Mouse (Mus musculus) hindbrain, embryonic 10.5 days (tissue): Measurements from ENCODE around the gene Gjc2. TPM values are rescaled to one million over a fixed set of nuclear protein-coding genes. Genes with fewer than 3 reads are reported as not detected.
A peak's percentile ranks its signal among the peaks of the same experiment; 100 is the strongest.
"Not testable (repeated sequence)": the region's sequence is repeated elsewhere in the genome, so short reads cannot be mapped to it uniquely, and the experiment has no call there.

Source experiments
- DNase-seq: peaks from one replicate; pipeline ENCODE4 v3.0.0-alpha.2; 2017; ENCODE audit warnings: low spot score
- H3K27ac ChIP-seq: fragments of 300-500 bp; sonication (generic); 2 replicates; pipeline ENCODE4 v1.5.1; 2016; ENCODE audit warnings: mild to moderate bottlenecking, moderate library complexity
- H3K27me3 ChIP-seq: fragments of 300-500 bp; sonication (generic); 2 replicates; pipeline ENCODE4 v1.6.1; 2016; ENCODE audit warnings: mild to moderate bottlenecking; ENCODE audit not compliant: poor library complexity, insufficient read depth, severe bottlenecking
- H3K36me3 ChIP-seq: fragments of 300-500 bp; sonication (generic); 2 replicates; pipeline ENCODE4 v1.6.1; 2016; ENCODE audit warnings: mild to moderate bottlenecking, moderate library complexity
- H3K4me1 ChIP-seq: fragments of 300-500 bp; sonication (generic); replicated peaks from 2 replicates; pipeline ENCODE4 v1.6.1; 2016; ENCODE audit warnings: mild to moderate bottlenecking
- H3K4me3 ChIP-seq: fragments of 300-500 bp; sonication (generic); 2 replicates; pipeline ENCODE4 v1.5.1; 2016; ENCODE audit warnings: mild to moderate bottlenecking, moderate library complexity
- H3K9me3 ChIP-seq: fragments of 300-500 bp; sonication (generic); 2 replicates; pipeline ENCODE4 v1.6.1; 2016; ENCODE audit warnings: mild to moderate bottlenecking, moderate library complexity
- WGBS: fragments of 180-500 bp; shearing (Covaris S2); methylation state at CpG from one replicate; pipeline ENCODE4 v1.1.7; 2016; 5-methylcytosine and 5-hydroxymethylcytosine counted together
- polyA plus RNA-seq: library from polyadenylated mRNA; unstranded; fragments of >200 nt; fragmentation: Nextera tagmentation; extraction: Ambion mirVana; gene quantifications from 2 replicates; pipeline ENCODE4 v1.2.1, GENCODE M21; 2016

Gene Gjc2
- polyA plus RNA-seq, 1 experiment from 2014 or later: 0.20 TPM

DNA sequence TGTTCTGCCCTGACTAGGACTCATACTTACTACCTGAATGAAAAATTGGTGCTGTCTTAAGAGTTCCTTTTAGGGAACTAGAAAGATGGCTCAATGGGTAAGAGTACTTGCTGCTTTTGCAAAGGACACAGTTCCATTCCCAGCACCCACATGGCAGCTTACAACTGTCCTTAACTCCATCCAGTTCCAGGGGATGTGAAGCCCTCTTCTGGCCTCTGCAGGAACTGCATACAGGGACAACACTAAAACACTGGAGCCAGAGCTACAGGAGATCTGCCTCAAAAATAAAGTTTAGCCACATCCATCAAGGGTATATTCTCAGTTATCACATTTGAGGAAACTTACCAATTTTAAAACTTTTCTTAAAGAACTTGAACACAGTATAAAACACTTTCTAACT, 36.1 kb upstream of the Gjc2 start:
- peak; percentile 38 for DNase-seq
- no peak overlapping the region for H3K27ac ChIP-seq
- no peak overlapping the region for H3K4me3 ChIP-seq
- peaks cover 89% of the 10 kb centered on the region for H3K36me3 ChIP-seq
- H3K9me3 ChIP-seq: no peaks in the 10 kb centered on the region
- H3K4me1 ChIP-seq: peaks cover 14% of the 10 kb centered on the region; the same call in 1 of the 2 replicates
- no peaks in the 10 kb centered on the region for H3K27me3 ChIP-seq

DNA sequence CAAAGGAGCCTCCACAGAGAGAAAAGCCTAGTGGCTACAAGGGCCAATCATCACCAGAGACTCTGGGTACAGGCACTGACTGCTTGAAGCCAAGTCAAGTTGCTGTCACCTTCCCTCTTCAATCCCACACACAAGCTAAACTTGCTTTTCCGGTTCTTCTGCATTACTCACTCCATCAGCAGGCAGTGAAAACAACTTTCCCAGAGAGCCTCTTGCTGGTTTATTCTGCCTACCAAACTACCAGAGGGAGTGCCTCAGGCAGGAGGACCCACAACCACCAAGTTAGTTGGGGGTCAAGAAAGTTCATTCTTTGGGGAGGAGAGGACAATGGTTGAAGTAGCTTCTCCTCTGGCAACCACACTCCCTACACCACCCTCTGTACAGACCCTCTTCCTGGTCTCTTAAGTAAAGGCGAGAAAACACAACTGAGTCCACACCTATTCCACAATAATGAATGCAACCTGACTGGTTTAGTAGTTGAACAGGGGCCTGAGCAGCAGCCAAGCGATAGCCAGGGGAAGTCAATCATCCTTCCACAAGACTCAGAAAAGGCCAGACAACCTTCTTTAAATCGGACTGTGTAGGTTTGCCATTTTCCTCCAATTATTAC, 35.5 kb upstream of the Gjc2 start:
- Histone ChIP-seq H3K4me1 (peaks cover 14% of the 10 kb centered on the region; the same call in 1 of the 2 replicates), H3K9me3 (no peaks in the 10 kb centered on the region), H3K27ac (no peak overlapping the region), H3K4me3 (no peak overlapping the region), H3K36me3 (peaks cover 87% of the 10 kb centered on the region), H3K27me3 (no peaks in the 10 kb centered on the region)
- no peak for DNase-seq
- WGBS: 83% methylated on average over 4 of the region's 4 CpGs

DNA sequence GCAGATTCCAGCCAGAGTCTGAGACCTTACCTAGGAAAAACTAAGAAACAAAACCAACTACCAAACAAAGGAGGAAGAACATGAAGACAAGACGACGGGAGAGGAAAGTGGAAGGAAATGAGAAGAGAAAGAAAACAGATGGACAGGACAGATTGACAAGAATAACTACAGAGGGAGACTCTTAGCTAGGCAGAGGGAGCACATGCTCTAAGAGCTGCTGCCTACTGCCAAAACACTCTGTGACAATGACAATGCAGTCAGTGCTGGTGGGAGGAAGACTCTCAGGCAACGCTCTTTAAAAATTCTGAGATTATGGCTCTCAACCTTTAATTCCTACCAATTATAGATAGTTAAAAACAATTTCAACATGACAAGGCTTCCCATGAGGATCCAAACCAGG, 33.9 kb upstream of the Gjc2 start:
- Histone ChIP-seq H3K4me1 (peaks cover 14% of the 10 kb centered on the region; the same call in 1 of the 2 replicates), H3K9me3 (no peaks in the 10 kb centered on the region), H3K27ac (no peak overlapping the region), H3K27me3 (no peaks in the 10 kb centered on the region), H3K36me3 (peaks cover 93% of the 10 kb centered on the region), H3K4me3 (no peak overlapping the region)
- 86% methylated on average over 3 of the region's 3 CpGs for WGBS
- no peak for DNase-seq

DNA sequence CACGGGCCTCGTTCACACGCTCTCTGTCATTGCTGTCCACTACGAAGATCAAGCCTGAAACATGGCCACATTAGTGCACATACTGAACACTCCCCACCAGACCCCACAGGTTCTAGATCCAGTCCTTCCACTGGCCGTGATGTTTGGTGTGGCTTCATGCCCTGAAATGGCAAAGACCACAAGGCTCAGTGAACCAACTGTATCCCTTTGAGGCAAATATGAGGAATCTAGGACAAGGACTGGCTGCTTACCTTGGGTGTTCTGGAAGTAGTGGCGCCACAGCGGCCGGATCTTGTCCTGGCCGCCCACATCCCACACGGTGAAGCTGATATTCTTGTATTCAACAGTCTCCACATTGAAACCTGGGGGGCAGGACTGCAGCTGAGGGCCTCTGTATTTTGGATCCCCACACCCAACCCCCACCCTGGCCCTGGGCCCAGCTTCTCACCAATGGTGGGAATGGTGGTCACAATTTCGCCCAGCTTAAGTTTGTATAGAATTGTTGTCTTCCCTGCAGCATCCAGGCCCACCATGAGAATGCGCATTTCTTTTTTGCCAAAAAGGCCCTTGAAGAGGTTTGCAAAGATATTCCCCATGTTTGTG, 30.0 kb upstream of the Gjc2 start:
- Histone ChIP-seq H3K4me3 (no peak overlapping the region), H3K27ac (no peak overlapping the region), H3K36me3 (peaks cover 87% of the 10 kb centered on the region), H3K27me3 (no peaks in the 10 kb centered on the region), H3K9me3 (no peaks in the 10 kb centered on the region), H3K4me1 (peaks cover 27% of the 10 kb centered on the region)
- no peak for DNase-seq
- WGBS: 95% methylated on average over 12 of the region's 12 CpGs

DNA sequence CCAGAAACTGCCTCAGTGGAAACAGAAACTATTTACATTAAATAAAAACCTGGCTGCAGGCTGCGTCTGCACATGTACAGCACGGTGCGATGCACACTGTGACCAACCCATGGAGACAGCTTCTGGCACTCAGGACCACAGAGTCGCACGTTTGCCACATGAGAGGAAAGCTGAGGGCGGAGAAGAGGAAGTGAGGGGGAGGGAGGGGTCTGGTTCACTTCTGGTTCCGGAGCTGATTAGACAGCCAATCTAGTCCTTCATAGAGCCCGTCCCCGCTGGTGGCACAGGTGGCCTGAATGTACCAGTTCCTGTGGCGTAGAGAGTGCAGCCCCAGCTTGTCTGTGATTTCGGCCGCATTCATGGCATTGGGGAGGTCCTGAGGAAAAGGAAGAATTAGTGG, 29.3 kb upstream of the Gjc2 start:
- not testable (repeated sequence) for H3K27me3 ChIP-seq, H3K4me3 ChIP-seq, DNase-seq, H3K27ac ChIP-seq, H3K9me3 ChIP-seq
- WGBS: 90% methylated on average over 12 of the region's 12 CpGs
- peaks cover 29% of the 10 kb centered on the region for H3K4me1 ChIP-seq
- H3K36me3 ChIP-seq: peaks cover 80% of the 10 kb centered on the region

DNA sequence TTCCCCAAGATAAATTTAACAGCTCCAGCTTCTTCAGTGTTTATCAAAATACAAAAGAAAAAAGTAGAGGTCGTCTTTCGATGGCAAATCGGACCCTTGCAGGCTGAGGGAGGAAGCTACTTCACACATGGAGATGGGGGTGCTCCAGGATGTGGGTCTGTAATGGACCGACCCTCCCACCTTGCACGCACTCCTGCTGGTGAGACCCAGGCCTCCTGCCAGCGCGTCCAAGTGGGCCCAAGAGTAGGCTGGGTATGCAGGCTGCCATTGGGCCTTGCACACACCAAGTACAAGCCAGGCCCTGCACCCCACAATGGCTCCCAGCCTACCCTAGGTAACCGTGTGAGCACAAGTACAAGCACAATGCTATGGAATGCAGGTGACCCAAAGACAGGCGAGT, 28.5 kb upstream of the Gjc2 start:
- H3K9me3 ChIP-seq, H3K27ac ChIP-seq, H3K4me3 ChIP-seq, H3K27me3 ChIP-seq, DNase-seq: not testable (repeated sequence)
- peaks cover 29% of the 10 kb centered on the region for H3K4me1 ChIP-seq
- WGBS: 89% methylated on average over 9 of the region's 9 CpGs
- H3K36me3 ChIP-seq: peaks cover 77% of the 10 kb centered on the region

DNA sequence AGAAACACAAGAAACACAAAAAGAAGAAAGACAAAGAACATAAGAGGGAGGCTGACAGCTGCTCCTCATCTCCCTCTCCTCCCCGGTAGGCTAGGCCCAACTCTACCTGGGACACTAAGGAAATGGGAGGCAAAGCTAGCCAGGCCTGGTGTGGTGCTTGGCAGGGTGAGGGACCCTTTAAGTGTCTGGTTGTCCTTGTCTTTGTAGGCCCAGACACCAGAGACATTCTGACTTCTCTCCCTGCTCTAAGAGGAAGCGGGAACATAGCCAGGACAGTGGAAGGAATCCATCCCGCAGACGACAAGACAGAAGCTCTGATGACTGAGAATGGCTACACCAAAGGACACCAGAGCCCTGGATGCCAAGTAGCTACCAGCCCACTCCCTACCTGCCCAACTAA, 27.0 kb upstream of the Gjc2 start:
- DNase-seq: no peak
- Histone ChIP-seq H3K4me3 (no peak overlapping the region), H3K36me3 (peaks cover 79% of the 10 kb centered on the region), H3K27me3 (no peaks in the 10 kb centered on the region), H3K27ac (no peak overlapping the region), H3K4me1 (peaks cover 29% of the 10 kb centered on the region), H3K9me3 (no peaks in the 10 kb centered on the region)
- 92% methylated on average over 4 of the region's 4 CpGs for WGBS

DNA sequence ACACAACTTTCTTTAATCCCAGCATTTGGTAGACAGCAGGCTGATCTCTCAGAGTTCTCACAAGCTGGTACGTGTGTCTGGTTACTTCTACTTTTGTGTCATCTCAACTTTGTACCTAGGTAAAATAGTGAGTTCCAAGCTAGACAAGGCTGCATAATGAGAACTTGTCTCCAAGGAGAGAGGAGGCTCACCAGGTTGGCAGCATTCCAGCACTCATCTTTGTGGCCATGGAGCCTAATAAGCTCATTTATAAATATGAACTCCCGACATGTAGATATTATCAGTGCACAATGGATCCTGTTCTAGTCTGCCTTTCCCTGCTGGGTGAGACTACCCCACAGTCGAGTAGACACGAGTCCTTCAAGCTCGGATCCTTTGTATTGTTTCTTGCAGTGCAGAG, 26.6 kb upstream of the Gjc2 start:
- DNase-seq: no peak
- Histone ChIP-seq H3K4me3 (peak overlapping the region; percentile 95), H3K4me1 (peaks cover 29% of the 10 kb centered on the region), H3K9me3 (no peaks in the 10 kb centered on the region), H3K36me3 (peaks cover 79% of the 10 kb centered on the region), H3K27ac (no peak overlapping the region; the same call in 1 of the 2 replicates), H3K27me3 (no peaks in the 10 kb centered on the region)
- WGBS: 81% methylated on average over 5 of the region's 5 CpGs

DNA sequence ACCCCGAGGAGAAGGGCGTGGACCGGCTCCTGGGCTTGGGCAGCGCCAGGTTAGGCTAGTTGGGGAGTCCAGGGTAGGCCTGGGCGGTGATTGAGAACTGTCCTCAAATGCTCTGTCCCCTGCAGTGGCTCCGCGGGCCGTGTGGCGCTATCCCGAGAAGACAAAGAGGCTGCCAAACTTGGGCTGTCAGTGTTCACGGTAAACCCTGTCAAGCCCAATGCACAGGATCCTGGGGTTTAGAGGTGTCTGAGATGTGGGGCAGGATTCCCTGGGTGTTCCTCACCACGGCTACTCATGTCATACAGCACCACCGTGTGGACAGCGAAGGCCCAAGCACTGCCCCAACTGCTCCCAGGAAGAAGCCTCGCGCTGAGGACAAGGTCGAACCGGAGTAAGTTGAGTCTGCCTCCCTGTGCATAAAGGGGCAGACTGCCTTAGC, 26.0 kb upstream of the Gjc2 start:
- Histone ChIP-seq H3K4me1 (peaks cover 29% of the 10 kb centered on the region), H3K4me3 (peak overlapping the region; percentile 95), H3K27ac (peak overlapping the region; percentile 94), H3K9me3 (no peaks in the 10 kb centered on the region), H3K27me3 (no peaks in the 10 kb centered on the region), H3K36me3 (peaks cover 79% of the 10 kb centered on the region)
- peak; percentile 73 for DNase-seq
- 12% methylated on average over 18 of the region's 18 CpGs for WGBS

DNA sequence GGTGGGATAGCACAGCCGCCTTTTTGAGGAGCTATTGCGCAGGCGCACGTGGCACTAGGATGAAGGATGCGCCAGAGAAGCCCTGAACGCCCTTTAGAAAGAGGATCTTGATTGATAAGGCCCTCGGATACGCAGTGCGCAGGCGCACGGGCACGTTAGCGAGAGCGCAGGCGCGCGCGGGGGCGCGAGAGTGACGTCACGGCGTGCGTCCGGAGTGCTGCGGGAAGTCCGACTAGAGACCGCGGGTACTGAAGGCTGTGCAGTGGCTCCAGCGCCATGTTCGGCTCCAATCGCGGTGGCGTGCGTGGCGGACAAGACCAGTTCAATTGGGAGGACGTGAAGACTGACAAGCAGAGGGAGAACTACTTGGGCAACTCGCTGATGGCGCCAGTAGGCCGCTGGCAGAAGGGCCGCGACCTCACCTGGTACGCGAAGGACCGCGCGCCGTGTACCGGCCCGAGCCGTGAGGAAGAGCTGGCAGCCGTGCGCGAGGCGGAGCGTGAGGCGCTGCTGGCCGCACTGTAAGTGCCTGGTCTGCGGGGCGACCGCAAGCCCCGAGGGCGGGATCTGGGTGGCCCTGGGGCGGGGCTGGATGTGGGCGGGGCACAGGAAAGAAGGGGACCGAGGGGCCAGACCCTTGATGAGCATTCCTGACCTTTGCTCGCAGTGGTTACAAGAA, 25.3 kb upstream of the Gjc2 start, which contains the start of gene 2310033P09Rik:
TSS of gene 2310033P09Rik (plus strand) at position 169 of the 679 bp plus-strand sequence.
- no peaks in the 10 kb centered on the region for H3K27me3 ChIP-seq
- no peaks in the 10 kb centered on the region for H3K9me3 ChIP-seq
- H3K4me1 ChIP-seq: peaks cover 29% of the 10 kb centered on the region
- H3K4me3 ChIP-seq: peak within 1 kb of the TSS; percentile 95
- peaks cover 76% of the 10 kb centered on the region for H3K36me3 ChIP-seq
- DNase-seq: peak; percentile 96
- under 1% methylated on average over 67 of the region's 67 CpGs for WGBS
- H3K27ac ChIP-seq: peak within 1 kb of the TSS; percentile 94

DNA sequence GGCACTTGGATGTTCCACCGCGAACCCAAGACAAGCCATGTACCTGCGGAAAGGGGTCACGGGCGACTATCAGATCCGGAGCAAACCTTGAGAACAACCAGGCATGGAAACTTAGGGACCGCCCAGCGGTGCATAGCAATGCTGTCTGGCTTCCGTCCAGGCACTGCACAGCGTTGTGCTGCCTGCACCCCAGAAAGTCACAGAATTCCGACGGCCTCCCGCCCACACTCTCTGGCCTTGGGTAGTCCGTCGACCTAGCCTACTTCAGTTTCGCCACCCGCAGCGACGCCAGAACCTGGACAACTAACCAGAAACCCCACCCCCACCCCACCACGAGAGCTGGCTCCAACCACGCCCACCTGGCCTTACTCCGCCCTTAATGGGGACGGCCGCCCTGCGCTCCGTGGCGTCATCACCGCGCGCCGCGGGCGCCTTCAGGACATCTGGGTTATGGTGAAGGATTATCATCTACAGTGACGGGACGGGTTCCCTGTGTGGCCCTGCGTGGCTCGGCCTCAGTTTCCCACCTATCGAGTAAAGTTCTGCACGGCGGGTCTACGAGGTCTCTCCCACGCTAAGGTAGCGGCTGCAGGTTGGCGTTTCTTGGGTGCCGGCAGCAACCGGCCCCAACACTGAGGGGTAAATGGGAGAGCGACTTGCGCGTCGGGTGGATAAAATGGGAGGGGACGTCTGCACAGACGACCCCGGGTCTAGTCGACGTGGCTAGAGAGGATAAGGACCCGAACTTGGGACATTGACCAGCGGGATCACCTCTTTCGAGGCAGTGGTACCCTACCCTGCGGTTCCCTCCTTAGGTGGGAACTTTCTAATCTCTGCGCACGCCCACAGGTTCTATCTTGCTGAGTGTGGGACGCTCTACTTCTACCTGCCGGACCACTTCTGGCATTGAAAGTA, 19.3 kb upstream of the Gjc2 start, which contains the start of gene Mrpl55:
TSS of gene Mrpl55 (plus strand) at position 406 of the 915 bp plus-strand sequence.
- H3K4me3 ChIP-seq: peak within 1 kb of the TSS; percentile 89
- under 1% methylated on average over 63 of the region's 63 CpGs for WGBS
- H3K36me3 ChIP-seq: peaks cover 45% of the 10 kb centered on the region
- no peaks in the 10 kb centered on the region for H3K9me3 ChIP-seq
- peak; percentile 95 for DNase-seq
- H3K4me1 ChIP-seq: peaks cover 17% of the 10 kb centered on the region
- H3K27ac ChIP-seq: peak within 1 kb of the TSS; percentile 89
- no peaks in the 10 kb centered on the region for H3K27me3 ChIP-seq

DNA sequence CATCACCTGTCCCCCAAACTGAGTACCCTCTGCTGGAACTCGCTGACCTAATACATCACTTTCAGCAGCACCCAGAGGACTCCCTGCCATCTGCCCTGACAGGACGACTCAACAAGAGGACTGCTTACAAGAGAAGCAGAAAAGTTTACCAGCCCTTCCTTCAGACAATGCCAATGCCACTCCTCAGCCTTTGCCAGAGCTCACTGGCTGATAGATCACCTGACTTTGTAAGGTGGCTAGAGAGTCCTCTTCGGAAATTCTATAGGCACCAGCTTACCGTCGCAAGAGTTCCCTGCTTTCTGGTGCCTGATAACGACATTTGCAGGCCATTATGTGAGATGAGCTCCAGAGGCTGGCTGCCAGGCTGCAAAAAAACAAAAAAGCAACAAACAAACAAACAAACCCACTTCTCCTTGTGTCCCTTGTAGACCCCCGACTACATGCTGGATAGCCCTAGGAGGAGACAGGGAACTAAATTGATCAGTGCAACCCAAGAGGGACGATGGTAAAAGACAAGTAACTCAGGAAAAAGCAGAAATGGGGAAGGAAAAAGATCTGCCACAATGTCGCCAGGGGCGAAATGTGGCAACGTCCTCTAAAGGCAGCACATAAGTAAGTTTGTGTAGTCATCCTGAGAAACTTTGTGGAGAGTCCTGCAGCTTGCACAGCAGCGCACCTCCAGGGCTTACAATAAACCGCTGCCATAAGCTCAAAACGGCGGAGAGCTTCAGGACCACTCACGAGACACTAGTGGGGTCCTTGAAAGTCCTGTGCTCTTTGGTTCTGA, 18.4 kb upstream of the Gjc2 start:
- peak overlapping the region; percentile 89 for H3K27ac ChIP-seq
- peak overlapping the region; percentile 89 for H3K4me3 ChIP-seq
- no peak for DNase-seq
- no peaks in the 10 kb centered on the region for H3K9me3 ChIP-seq
- H3K36me3 ChIP-seq: peaks cover 39% of the 10 kb centered on the region
- no peaks in the 10 kb centered on the region for H3K27me3 ChIP-seq
- H3K4me1 ChIP-seq: peaks cover 17% of the 10 kb centered on the region
- WGBS: 35% methylated on average over 16 of the region's 16 CpGs
